Mouse (Mus musculus) heart, adult 11 months (tissue): ENCODE measurements around the gene Zfp108.
"Not testable (repeated sequence)": the region's sequence is repeated elsewhere in the genome, so short reads cannot be mapped to it uniquely, and the experiment has no call there.

Source experiments
- DNase-seq: peaks from one replicate; pipeline ENCODE4 v3.0.0; 2022

Zfp108 gene

GRCm38 (mm10) chr7:24254633-24255474 lies at the start of gene Zfp108:
Gene Zfp108, plus strand, starts transcription at chr7:24254794.
- DNase-seq, result peak; percentile 98

- DNase-seq, result peak; percentile 98
Observed at GRCm38 (mm10) chr7:24207488-24208261, 46.9 kb upstream of the Zfp108 start.

GRCm38 (mm10) chr7:24208282-24208886 lies 46.2 kb upstream of the Zfp108 start:
- DNase-seq, result no peak

- peak; percentile 66 for DNase-seq
Observed at GRCm38 (mm10) chr7:24210296-24210695, 44.3 kb upstream of the Zfp108 start.

- peak; percentile 28 for DNase-seq
Observed at GRCm38 (mm10) chr7:24211343-24211742, 43.3 kb upstream of the Zfp108 start, which contains the start of gene Zfp111. Gene Zfp111, minus strand, starts transcription at chr7:24211443.

GRCm38 (mm10) chr7:24237040-24237791 lies 17.4 kb upstream of the Zfp108 start, which contains the start of gene Zfp109:
Gene Zfp109, minus strand, starts transcription at chr7:24237560.
- peak; percentile 95 for DNase-seq

GRCm38 (mm10) chr7:24253779-24254615 lies 597 bp upstream of the Zfp108 start:
- DNase-seq, result peak; percentile 85

GRCm38 (mm10) chr7:24259306-24259999 lies 4.9 kb downstream of the Zfp108 start:
- peak; percentile 81 for DNase-seq

- no peak for DNase-seq
Observed at GRCm38 (mm10) chr7:24260000-24260312, 5.4 kb downstream of the Zfp108 start.

- DNase-seq, result no peak
Observed at GRCm38 (mm10) chr7:24268176-24269155, 13.9 kb downstream of the Zfp108 start.

GRCm38 (mm10) chr7:24269256-24269655 lies 14.7 kb downstream of the Zfp108 start:
- peak; percentile 82 for DNase-seq

GRCm38 (mm10) chr7:24269667-24270287 lies 15.2 kb downstream of the Zfp108 start:
- DNase-seq, result no peak

GRCm38 (mm10) chr7:24270288-24270672 lies 15.7 kb downstream of the Zfp108 start, which contains the start of gene Zfp93:
Gene Zfp93, plus strand, starts transcription at chr7:24270420.
- peak; percentile 98 for DNase-seq

- no peak for DNase-seq
Observed at GRCm38 (mm10) chr7:24271191-24271590, 16.6 kb downstream of the Zfp108 start.

- no peak for DNase-seq
Observed at GRCm38 (mm10) chr7:24274456-24274855, 19.9 kb downstream of the Zfp108 start.

- not testable (repeated sequence) for DNase-seq
Observed at GRCm38 (mm10) chr7:24278771-24279170, 24.2 kb downstream of the Zfp108 start.

GRCm38 (mm10) chr7:24280031-24280857 lies 25.6 kb downstream of the Zfp108 start:
- DNase-seq, result peak; percentile 5

GRCm38 (mm10) chr7:24280858-24281145 lies 26.2 kb downstream of the Zfp108 start:
- DNase-seq, result peak; percentile 79

GRCm38 (mm10) chr7:24286090-24286489 lies 31.5 kb downstream of the Zfp108 start:
- peak; percentile 13 for DNase-seq
